Mouse (Mus musculus) midbrain, embryonic 13.5 days (tissue): ENCODE measurements at regions not wholly inside any gene's neighbourhood (a gene's known extent, or its start where the extent isn't known, plus 50 kb on each side); places are given as distances from the start of the nearest gene placed in this dataset.
"Not testable (repeated sequence)": the region's sequence is repeated elsewhere in the genome, so short reads cannot be mapped to it uniquely, and the experiment has no call there.

Experiments used
- ATAC-seq: fragments of 200-750 bp; cut with Nextera tagmentation; 2 replicates; pipeline ENCODE4 v1.8.0; 2017; ENCODE audit warnings: mild to moderate bottlenecking, moderate TSS enrichment, moderate library complexity
- H3K27ac ChIP-seq: fragments of 300-500 bp; sonication (generic); 2 replicates; pipeline ENCODE4 v1.5.1; 2015; ENCODE audit warnings: inconsistent platforms, mild to moderate bottlenecking, moderate library complexity
- H3K27me3 ChIP-seq: fragments of 300-500 bp; sonication (generic); 2 replicates; pipeline ENCODE4 v1.6.1; 2015; ENCODE audit warnings: mild to moderate bottlenecking, inconsistent platforms
- H3K36me3 ChIP-seq: fragments of 300-500 bp; sonication (generic); 2 replicates; pipeline ENCODE4 v1.6.1; 2015; ENCODE audit warnings: mild to moderate bottlenecking, inconsistent platforms
- H3K4me1 ChIP-seq: fragments of 300-500 bp; sonication (generic); replicated peaks from 2 replicates; pipeline ENCODE4 v1.6.1; 2015; ENCODE audit warnings: inconsistent platforms
- H3K4me2 ChIP-seq: fragments of 300-500 bp; sonication (generic); replicated peaks from 2 replicates; pipeline ENCODE4 v1.6.1; 2015; ENCODE audit warnings: moderate library complexity, mild to moderate bottlenecking, inconsistent platforms
- H3K4me3 ChIP-seq: fragments of 300-500 bp; sonication (generic); replicated peaks from 2 replicates; pipeline ENCODE4 v1.5.1; 2015; ENCODE audit warnings: mild to moderate bottlenecking, inconsistent platforms
- H3K9ac ChIP-seq: fragments of 300-500 bp; sonication (generic); replicated peaks from 2 replicates; pipeline ENCODE4 v1.6.1; 2015; ENCODE audit warnings: mild to moderate bottlenecking, inconsistent platforms
- H3K9me3 ChIP-seq: fragments of 300-500 bp; sonication (generic); 2 replicates; pipeline ENCODE4 v1.6.1; 2016; ENCODE audit warnings: mild to moderate bottlenecking, inconsistent platforms
- WGBS: fragments of 180-500 bp; shearing (Covaris S2); methylation state at CpG from one replicate; pipeline ENCODE4 v1.1.7; 2015; 5-methylcytosine and 5-hydroxymethylcytosine counted together

DNA sequence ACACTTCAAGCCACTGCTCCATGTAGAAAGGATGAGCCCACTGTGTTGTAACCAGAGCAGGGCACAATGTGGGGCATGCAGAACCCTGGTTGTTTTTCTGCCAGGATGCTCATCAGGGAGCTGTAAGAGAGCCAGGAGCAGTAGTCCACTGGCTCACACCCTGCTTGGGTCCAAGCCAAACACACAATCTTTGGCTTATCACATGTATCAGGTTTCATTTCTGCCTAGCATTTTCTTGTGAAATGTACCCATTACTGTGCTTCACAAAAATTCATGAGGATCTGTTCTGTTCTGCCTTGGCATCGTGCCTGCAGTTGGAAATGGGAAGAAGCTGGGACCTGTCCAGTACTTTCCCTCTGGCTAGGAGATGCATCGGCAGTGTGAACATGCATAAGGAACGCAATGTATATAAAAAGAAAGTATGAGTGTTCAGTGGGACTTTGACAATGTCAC is 491.6 kb upstream of the Igfbp3 start:
- Histone ChIP-seq H3K9me3 (no peaks in the 10 kb centered on the region), H3K27ac (no peak overlapping the region), H3K27me3 (no peaks in the 10 kb centered on the region), H3K4me3 (no peak overlapping the region), H3K36me3 (no peaks in the 10 kb centered on the region), H3K9ac (no peak overlapping the region), H3K4me2 (no peak overlapping the region), H3K4me1 (no peaks in the 10 kb centered on the region)
- WGBS = 92% methylated on average over 3 of the region's 3 CpGs
- ATAC-seq = no peak

DNA sequence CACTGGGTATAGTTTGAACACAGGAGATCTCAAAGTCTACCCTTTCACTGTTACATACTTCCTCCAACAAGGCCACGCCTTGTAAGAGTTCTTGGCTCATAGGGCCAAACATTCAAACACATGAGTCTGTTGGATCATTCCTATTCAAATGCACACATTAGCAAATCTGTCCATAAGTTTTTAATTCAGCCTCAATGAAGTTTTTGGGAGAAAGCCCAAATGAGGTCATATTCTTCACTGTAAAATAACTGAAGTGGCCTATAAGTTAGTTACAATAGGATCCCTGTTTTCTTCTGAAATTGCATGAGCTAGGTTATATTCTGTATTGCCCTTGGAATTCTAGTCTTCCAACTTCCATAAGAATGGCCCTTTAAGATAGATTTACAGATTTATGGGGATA is 483.9 kb upstream of the Igfbp3 start:
- ATAC-seq = no peak
- no peak overlapping the region for H3K27ac ChIP-seq
- no peaks in the 10 kb centered on the region for H3K9me3 ChIP-seq
- no peak overlapping the region for H3K4me3 ChIP-seq
- no peaks in the 10 kb centered on the region for H3K27me3 ChIP-seq
- H3K4me1 ChIP-seq = no peaks in the 10 kb centered on the region
- H3K36me3 ChIP-seq = no peaks in the 10 kb centered on the region
- H3K9ac ChIP-seq = no peak overlapping the region
- 87% methylated on average over 1 of the region's 1 CpGs for WGBS
- H3K4me2 ChIP-seq = no peak overlapping the region

DNA sequence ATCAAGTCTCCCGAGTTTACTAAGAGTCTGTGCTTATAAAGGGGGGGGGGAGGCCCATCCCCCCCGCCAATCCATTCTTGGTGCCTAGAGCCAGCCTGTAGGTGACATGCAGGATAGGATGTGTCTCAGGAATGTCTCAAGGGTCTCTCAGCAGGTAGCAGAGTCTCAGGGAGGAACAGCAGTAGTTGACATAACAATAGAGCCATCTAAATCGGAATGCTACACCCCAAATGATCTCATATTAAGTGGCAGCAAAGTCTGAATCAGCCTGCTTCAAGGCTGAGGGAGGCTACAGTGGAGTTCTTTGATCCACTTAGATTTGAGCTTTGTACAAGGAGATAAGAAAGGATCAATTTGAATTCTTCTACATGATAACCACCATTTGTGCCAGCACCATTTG is 476.0 kb upstream of the Igfbp3 start:
- H3K9me3 ChIP-seq, H3K36me3 ChIP-seq, H3K4me1 ChIP-seq, H3K4me3 ChIP-seq, H3K27me3 ChIP-seq, ATAC-seq, H3K9ac ChIP-seq, H3K4me2 ChIP-seq, H3K27ac ChIP-seq: not testable (repeated sequence)
- 57% methylated on average over 3 of the region's 3 CpGs for WGBS

DNA sequence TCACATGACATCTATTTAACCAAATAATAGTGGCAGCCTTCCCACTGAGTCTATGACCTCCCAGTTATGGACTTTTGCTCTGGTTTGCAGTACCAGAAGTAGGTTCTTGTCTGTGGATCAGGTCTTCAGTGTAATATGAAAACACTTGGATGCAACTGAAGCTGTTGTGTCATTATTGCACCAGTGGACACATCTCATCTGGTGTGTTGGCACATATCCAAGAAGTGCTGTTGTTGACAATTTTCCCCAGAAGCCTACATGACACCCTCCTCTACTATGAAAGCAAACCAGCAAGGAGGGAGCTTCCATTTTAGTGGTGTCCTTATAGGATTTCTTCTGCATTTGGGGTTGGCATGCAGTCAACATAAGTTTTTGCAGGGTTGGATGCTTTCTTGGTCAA is 459.1 kb upstream of the Igfbp3 start:
- Histone ChIP-seq H3K27me3 (no peaks in the 10 kb centered on the region), H3K4me1 (no peaks in the 10 kb centered on the region), H3K27ac (no peak overlapping the region), H3K4me2 (no peak overlapping the region), H3K36me3 (no peaks in the 10 kb centered on the region), H3K9ac (no peak overlapping the region), H3K4me3 (no peak overlapping the region), H3K9me3 (no peaks in the 10 kb centered on the region)
- ATAC-seq = no peak

DNA sequence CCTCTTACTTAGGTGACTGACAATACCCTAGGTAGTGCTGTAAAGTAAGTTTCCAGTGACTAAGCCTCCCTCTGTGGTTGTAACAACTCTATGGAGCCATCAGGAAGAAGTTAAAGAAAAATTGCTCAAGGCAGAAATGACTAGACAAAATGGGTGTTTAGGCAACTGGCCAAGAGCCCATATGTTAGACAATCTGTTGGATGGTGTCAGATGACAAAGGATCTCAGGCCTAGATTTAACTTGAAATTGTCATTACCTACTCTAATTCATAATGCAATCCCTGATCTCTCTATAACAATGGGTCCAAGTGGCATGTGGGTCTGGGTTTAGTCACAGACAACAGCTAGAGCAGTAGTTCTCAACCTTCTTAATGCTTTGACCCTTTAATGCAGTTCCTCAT is 416.9 kb upstream of the Igfbp3 start:
- no peak overlapping the region for H3K4me3 ChIP-seq
- no peaks in the 10 kb centered on the region for H3K36me3 ChIP-seq
- H3K27ac ChIP-seq = no peak overlapping the region
- no peaks in the 10 kb centered on the region for H3K27me3 ChIP-seq
- no peaks in the 10 kb centered on the region for H3K9me3 ChIP-seq
- ATAC-seq = no peak
- H3K4me1 ChIP-seq = no peaks in the 10 kb centered on the region
- no peak overlapping the region for H3K4me2 ChIP-seq
- no peak overlapping the region for H3K9ac ChIP-seq

DNA sequence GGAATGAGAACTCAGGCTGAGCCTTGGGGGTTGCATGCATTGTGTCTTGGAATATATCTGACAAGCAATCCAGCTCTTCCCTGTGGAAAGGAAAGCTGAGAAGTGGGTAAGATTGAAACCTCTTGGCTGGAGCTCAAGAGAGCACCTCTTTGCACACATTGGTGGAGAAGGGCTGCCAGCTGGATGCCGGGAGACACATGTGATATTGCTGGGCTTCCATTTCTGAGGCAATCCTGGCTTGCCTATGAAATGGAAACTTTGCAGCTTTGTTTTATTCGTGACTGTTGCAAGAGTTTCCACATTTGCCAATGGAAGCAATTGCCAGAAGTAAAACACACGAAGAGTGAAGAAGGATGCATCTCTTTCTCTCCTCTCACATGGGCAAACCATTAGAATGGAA is 411.5 kb upstream of the Igfbp3 start:
- 80% methylated on average over 3 of the region's 3 CpGs for WGBS

DNA sequence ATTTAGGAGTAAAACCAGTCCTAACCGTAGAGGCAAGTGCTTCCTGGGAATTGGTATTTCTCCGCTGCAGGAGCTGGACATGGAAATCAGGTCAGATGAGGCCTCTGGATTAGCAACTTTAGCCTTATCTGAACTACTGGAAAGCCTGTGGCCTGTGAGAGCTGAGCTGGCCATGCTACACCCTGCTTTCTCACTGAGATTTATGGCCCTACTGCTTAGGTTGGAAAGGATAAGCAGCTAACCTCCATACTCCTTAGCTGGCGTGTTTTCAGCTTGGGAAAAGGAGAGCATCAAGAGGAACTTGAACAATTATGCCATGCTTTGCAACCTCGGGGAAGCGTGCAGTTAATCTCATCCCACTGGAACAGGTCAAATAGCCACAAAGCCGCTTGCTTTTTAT is 406.6 kb upstream of the Igfbp3 start:
- H3K4me2 ChIP-seq = no peak overlapping the region
- no peak for ATAC-seq
- no peaks in the 10 kb centered on the region for H3K36me3 ChIP-seq
- WGBS = 85% methylated on average over 6 of the region's 6 CpGs
- H3K9me3 ChIP-seq = no peaks in the 10 kb centered on the region
- no peaks in the 10 kb centered on the region for H3K4me1 ChIP-seq
- no peak overlapping the region for H3K27ac ChIP-seq
- H3K27me3 ChIP-seq = no peaks in the 10 kb centered on the region
- H3K4me3 ChIP-seq = no peak overlapping the region
- H3K9ac ChIP-seq = no peak overlapping the region

More for the DNA sequence above, 411.5 kb upstream of the Igfbp3 start:
- Histone ChIP-seq H3K9ac (no peak overlapping the region), H3K27ac (no peak overlapping the region), H3K4me2 (no peak overlapping the region), H3K4me1 (no peaks in the 10 kb centered on the region), H3K36me3 (no peaks in the 10 kb centered on the region), H3K27me3 (no peaks in the 10 kb centered on the region), H3K9me3 (no peaks in the 10 kb centered on the region), H3K4me3 (no peak overlapping the region)
- no peak for ATAC-seq

DNA sequence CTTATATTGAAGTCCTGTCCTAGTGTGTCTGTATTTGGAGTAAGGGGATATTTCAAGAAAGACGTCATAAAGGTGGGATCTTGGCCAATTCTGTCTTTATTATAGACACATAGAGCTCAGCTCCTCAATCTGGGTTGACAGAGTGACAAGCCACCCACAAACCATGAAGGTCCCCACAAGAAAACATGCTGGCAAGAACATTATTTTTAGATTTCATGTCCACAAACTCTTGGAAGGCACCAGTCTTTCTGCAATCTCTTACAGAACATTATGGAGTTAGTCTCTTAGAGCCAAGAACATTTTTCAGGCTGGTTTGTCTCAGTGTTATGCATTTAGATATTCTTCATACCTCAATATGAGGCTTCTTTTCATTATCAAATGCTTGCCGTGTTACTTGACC is 397.0 kb upstream of the Igfbp3 start:
- Histone ChIP-seq H3K4me1 (no peaks in the 10 kb centered on the region), H3K4me2 (no peak overlapping the region), H3K9me3 (no peaks in the 10 kb centered on the region), H3K27ac (no peak overlapping the region), H3K9ac (no peak overlapping the region), H3K4me3 (no peak overlapping the region), H3K27me3 (no peaks in the 10 kb centered on the region), H3K36me3 (no peaks in the 10 kb centered on the region)
- ATAC-seq = no peak
- 83% methylated on average over 2 of the region's 2 CpGs for whole genome bisulfite sequencing

DNA sequence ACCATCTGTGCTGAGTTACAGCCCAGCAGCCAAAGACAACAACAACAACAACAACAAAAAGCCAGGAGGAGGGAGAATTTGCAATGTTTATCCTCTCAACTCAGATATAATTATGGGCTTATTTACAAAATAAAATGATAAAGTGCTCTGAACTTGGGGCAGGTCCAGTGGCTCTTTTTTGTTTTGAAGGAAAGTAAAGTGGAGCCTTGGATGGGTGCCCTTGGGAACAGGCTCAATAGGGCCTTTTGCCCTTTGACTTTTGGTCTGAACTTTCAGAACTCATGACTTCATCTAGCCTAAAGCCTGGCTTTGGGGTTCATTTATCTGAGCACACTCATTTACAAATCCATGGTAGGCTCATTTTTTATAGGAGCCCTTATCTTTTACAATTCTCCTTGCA is 396.2 kb upstream of the Igfbp3 start:
- no peak overlapping the region for H3K4me2 ChIP-seq
- no peaks in the 10 kb centered on the region for H3K9me3 ChIP-seq

DNA sequence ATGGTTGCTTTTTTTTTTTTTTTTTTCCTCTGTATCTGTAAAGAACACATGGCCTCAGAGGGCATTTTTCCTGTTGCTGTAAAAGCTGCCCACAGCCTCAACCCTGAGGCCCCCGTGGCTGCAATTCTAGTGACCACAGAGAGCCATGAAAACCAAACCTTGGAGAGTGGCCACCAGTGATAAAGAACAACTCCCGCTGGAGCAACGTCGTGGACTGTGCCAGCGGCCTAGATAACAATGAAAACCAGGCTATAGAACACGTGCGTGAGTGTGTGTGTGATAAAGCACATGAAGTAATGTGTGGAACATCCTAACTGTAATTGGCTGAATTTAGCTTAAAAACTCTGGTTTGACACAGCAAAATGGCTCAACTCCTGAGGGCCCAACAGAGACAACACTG is 392.9 kb upstream of the Igfbp3 start:
- no peak overlapping the region for H3K27ac ChIP-seq
- no peak overlapping the region for H3K4me2 ChIP-seq
- H3K9ac ChIP-seq = no peak overlapping the region
- no peak for ATAC-seq
- H3K27me3 ChIP-seq = no peaks in the 10 kb centered on the region
- no peaks in the 10 kb centered on the region for H3K9me3 ChIP-seq
- 91% methylated on average over 7 of the region's 7 CpGs for WGBS
- H3K4me3 ChIP-seq = no peak overlapping the region
- no peaks in the 10 kb centered on the region for H3K4me1 ChIP-seq
- H3K36me3 ChIP-seq = no peaks in the 10 kb centered on the region

More for the DNA sequence above, 396.2 kb upstream of the Igfbp3 start:
- no peak overlapping the region for H3K9ac ChIP-seq
- H3K27me3 ChIP-seq = no peaks in the 10 kb centered on the region
- H3K36me3 ChIP-seq = no peaks in the 10 kb centered on the region
- ATAC-seq = no peak
- no peak overlapping the region for H3K27ac ChIP-seq
- no peaks in the 10 kb centered on the region for H3K4me1 ChIP-seq
- H3K4me3 ChIP-seq = no peak overlapping the region

DNA sequence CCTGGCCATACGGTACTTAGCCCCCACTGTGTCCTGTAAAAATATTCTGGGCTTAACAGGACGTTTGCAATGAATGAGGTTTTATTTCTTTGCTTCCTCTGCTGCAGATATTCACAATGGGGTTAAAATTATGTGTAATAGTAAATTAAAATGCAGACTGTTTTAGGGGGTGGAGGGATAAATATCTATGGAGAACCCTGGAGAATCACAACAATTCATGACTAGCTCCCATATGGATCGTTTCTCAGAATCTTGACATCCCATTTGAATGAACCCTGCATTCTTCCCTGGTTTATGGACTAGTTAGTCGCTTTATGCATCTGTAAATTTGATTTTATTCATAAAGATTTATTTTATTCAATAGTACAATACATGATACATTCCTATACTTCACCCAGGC is 378.3 kb upstream of the Igfbp3 start:
- Histone ChIP-seq H3K27ac (no peak overlapping the region), H3K9me3 (no peaks in the 10 kb centered on the region), H3K27me3 (no peaks in the 10 kb centered on the region), H3K9ac (no peak overlapping the region), H3K36me3 (no peaks in the 10 kb centered on the region), H3K4me1 (no peaks in the 10 kb centered on the region), H3K4me2 (no peak overlapping the region), H3K4me3 (no peak overlapping the region)
- ATAC-seq = no peak
- WGBS = 80% methylated on average over 4 of the region's 4 CpGs

DNA sequence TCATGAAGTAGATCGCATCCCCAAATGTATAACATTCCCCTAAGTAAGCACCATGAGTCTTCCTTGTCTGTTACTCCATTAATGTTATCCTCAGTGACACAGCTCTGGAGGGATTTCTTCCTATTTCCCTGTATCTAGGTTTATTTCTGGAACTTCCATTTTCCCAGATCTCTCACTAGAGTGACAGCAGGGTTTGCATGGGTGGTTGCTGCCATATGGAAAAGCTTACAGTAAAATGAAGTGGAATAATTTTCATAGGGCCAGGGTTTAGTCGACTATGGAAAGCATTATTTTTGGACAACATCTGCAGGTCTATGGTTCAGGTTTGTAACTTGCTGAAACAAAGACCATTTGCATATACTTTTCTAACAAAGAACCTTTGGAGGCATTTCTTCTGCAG is 369.6 kb upstream of the Igfbp3 start:
- Histone ChIP-seq H3K4me1 (no peaks in the 10 kb centered on the region), H3K4me3 (no peak overlapping the region), H3K27me3 (no peaks in the 10 kb centered on the region), H3K9me3 (no peaks in the 10 kb centered on the region), H3K36me3 (no peaks in the 10 kb centered on the region), H3K27ac (no peak overlapping the region), H3K4me2 (no peak overlapping the region), H3K9ac (no peak overlapping the region)
- ATAC-seq = no peak
- 86% methylated on average over 2 of the region's 2 CpGs for WGBS

DNA sequence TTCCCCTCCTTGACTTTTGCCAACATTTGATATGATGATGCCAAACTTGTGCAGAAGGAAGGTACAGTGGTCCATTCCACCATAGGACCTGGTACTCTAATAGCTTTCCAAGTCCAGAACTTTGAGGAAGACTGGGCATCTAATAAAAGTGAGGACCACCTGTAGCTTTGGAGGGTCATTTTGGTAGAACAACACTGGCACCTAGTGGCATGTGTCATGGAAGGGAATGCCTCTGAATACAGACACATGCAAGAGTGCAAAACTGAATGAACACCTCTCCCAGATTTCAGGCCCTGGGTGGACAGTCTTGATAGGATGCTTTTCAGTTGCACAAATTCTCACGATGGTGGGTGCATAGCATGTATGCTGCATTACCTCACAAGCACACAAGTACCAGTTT is 354.8 kb upstream of the Igfbp3 start:
- no peak overlapping the region for H3K27ac ChIP-seq
- H3K4me3 ChIP-seq = no peak overlapping the region
- no peaks in the 10 kb centered on the region for H3K9me3 ChIP-seq
- H3K27me3 ChIP-seq = no peaks in the 10 kb centered on the region
- WGBS = 61% methylated on average over 1 of the region's 1 CpGs
- H3K4me1 ChIP-seq = no peaks in the 10 kb centered on the region
- H3K9ac ChIP-seq = no peak overlapping the region
- no peak for ATAC-seq
- H3K36me3 ChIP-seq = no peaks in the 10 kb centered on the region
- no peak overlapping the region for H3K4me2 ChIP-seq

DNA sequence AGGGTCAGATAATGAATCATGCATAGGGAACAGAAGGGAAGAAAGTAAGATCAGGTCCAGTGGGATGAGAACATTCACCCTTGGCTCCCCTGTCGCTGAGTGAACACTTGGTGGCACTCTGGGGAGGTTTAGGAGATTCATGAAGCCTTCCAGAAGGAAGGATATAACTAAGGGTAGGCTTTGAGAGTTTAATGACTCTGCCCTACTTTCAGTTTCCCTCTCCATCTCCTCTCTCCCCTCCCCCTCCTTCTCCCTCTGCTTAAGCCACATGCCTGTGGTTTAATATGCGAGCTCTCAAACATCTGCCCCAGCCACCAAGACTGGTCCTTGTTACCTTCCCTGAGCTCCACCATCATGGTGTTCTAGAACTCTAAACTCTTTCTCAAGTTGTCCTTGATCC is 348.3 kb upstream of the Igfbp3 start:
- no peak overlapping the region for H3K4me2 ChIP-seq
- H3K9me3 ChIP-seq = no peaks in the 10 kb centered on the region
- H3K36me3 ChIP-seq = no peaks in the 10 kb centered on the region
- no peaks in the 10 kb centered on the region for H3K27me3 ChIP-seq
- no peak overlapping the region for H3K9ac ChIP-seq
- no peak overlapping the region for H3K4me3 ChIP-seq
- no peaks in the 10 kb centered on the region for H3K4me1 ChIP-seq
- ATAC-seq = no peak
- 41% methylated on average over 2 of the region's 2 CpGs for WGBS
- no peak overlapping the region for H3K27ac ChIP-seq
